Mouse (Mus musculus) G1E (cell line): ENCODE data around the gene Cspg5. TPM values are rescaled to one million over a fixed set of nuclear protein-coding genes. Genes with fewer than 3 reads are reported as not detected.

Experiments
- ATAC-seq: 2 replicates; pipeline ENCODE4 v1.8.0; 2016; ENCODE audit warnings: mild to moderate bottlenecking; ENCODE audit not compliant: insufficient number of reproducible peaks, poor library complexity, low FRiP score, severe bottlenecking; ENCODE audit errors: extremely low read depth
- DNase-seq: peaks from one replicate; pipeline ENCODE4 v3.0.0; 2012; ENCODE audit warnings: low spot score
- H3K27me3 ChIP-seq: 2 replicates; pipeline ENCODE4 v1.6.1; 2012; ENCODE audit warnings: mild to moderate bottlenecking, low read length, inconsistent platforms; ENCODE audit not compliant: insufficient read depth
- H3K36me3 ChIP-seq: replicated peaks from 2 replicates; pipeline ENCODE3; 2012; ENCODE audit warnings: mild to moderate bottlenecking, inconsistent platforms
- H3K4me1 ChIP-seq: 2 replicates; pipeline ENCODE4 v1.6.1; 2012; ENCODE audit warnings: low read depth, low read length, inconsistent platforms, mixed read lengths; ENCODE audit not compliant: insufficient read depth
- H3K4me3 ChIP-seq: 2 replicates; pipeline ENCODE4 v1.5.1; 2012; ENCODE audit warnings: low read depth, mild to moderate bottlenecking, inconsistent platforms, low read length, moderate library complexity, mixed read lengths
- H3K9me3 ChIP-seq: replicated peaks from 2 replicates; pipeline ENCODE4 v1.6.1; 2012; ENCODE audit warnings: inconsistent platforms
- CTCF ChIP-seq: IDR thresholded peaks from 2 replicates; pipeline ENCODE4 v1.5.1; 2012; ENCODE audit warnings: low read depth, low read length, inconsistent platforms, mixed read lengths
- GATA1 ChIP-seq: IDR thresholded peaks from 2 replicates; pipeline ENCODE4 v1.6.1; 2012; ENCODE audit warnings: borderline replicate concordance, low read length, inconsistent platforms, mixed read lengths
- GATA2 ChIP-seq: IDR thresholded peaks from 2 replicates; pipeline ENCODE4 v1.6.1; 2012; ENCODE audit warnings: low read depth, low read length, inconsistent platforms, borderline replicate concordance
- POLR2AphosphoS5 ChIP-seq: IDR thresholded peaks from 2 replicates; pipeline ENCODE4 v1.6.1; 2012; ENCODE audit warnings: low read depth, low read length, inconsistent platforms; ENCODE audit not compliant: insufficient replicate concordance
- TAL1 ChIP-seq: conservative IDR thresholded peaks from 2 replicates; pipeline ENCODE4 v1.6.1; 2012; ENCODE audit warnings: low read depth, low read length, inconsistent platforms, mixed read lengths
- polyA plus RNA-seq: library from polyadenylated mRNA; stranded (reverse); fragments of >175 nt; gene quantifications from 2 replicates; pipeline ENCODE4 v1.2.3, GENCODE M21; 2012
- total RNA-seq, 2 experiments: library from RNA; stranded (forward) in 1 of 2; stranded (reverse) in 1 of 2; fragments of 200-1000 nt in 1 of 2; fragments of >200 nt in 1 of 2; fragmentation: Nextera tagmentation in 1 of 2; gene quantifications; 2 replicates each; pipeline ENCODE4 v1.2.3; 2014 to 2017

Cspg5 gene
- total and polyA plus RNA-seq, 3 experiments, result 0.02 to 0.38 (median 0.38) TPM

- Histone ChIP-seq H3K27me3 (no peaks in the 10 kb centered on the region), H3K9me3 (peaks cover 16% of the 10 kb centered on the region), H3K4me1 (peaks cover 32% of the 10 kb centered on the region), H3K36me3 (peaks cover 32% of the 10 kb centered on the region), H3K4me3 (peak within 1 kb of the TSS; percentile 76)
- TF ChIP-seq GATA1 (no peak), GATA2 (no peak), CTCF (no peak), POLR2AphosphoS5 (no peak), TAL1 (no peak)
- DNase-seq (peak; percentile 85), ATAC-seq (peak; percentile 90)
Observed at GRCm38 (mm10) chr9:110304969-110305651, 61.5 kb downstream of the Cspg5 start, which contains the start of gene Elp6. TSS of gene Elp6 (plus strand) at chr9:110305173.

- Histone ChIP-seq H3K4me3 (peak overlapping the region; percentile 76), H3K9me3 (peaks cover 9% of the 10 kb centered on the region), H3K4me1 (peaks cover 32% of the 10 kb centered on the region), H3K27me3 (no peaks in the 10 kb centered on the region), H3K36me3 (peaks cover 44% of the 10 kb centered on the region)
- no peak for TF ChIP-seq POLR2AphosphoS5
- no peak for ATAC-seq
- DNase-seq, result no peak
Observed at GRCm38 (mm10) chr9:110306371-110306770, 62.8 kb downstream of the Cspg5 start.

Other genes starting within 250 kb of the Cspg5 start
- gene Smarcc1, start 126.1 kb upstream of the Cspg5 start, total RNA-seq (2014; fragmentation: Nextera tagmentation), result 133 and 146 TPM in 2 replicates
- gene Smarcc1, start 126.1 kb upstream of the Cspg5 start, total RNA-seq (2017), result 41.7 and 51.1 TPM in 2 replicates
- gene Smarcc1, start 126.1 kb upstream of the Cspg5 start, polyA plus RNA-seq, result 72.8 and 94.5 TPM in 2 replicates
- gene Dhx30, start 126.0 kb upstream of the Cspg5 start, total RNA-seq (2014; fragmentation: Nextera tagmentation), result 61.6 and 64.5 TPM in 2 replicates
- gene Dhx30, start 126.0 kb upstream of the Cspg5 start, total RNA-seq (2017), result 49.5 and 52.7 TPM in 2 replicates
- 20.1 and 23.6 TPM in 2 replicates for gene Dhx30, start 126.0 kb upstream of the Cspg5 start, polyA plus RNA-seq
- 5.4 and 7.1 TPM in 2 replicates for gene Elp6, start 61.4 kb downstream of the Cspg5 start, total RNA-seq (2014; fragmentation: Nextera tagmentation)
- 9.3 and 14.5 TPM in 2 replicates for gene Elp6, start 61.4 kb downstream of the Cspg5 start, total RNA-seq (2017)
- 12.9 and 13.4 TPM in 2 replicates for gene Elp6, start 61.4 kb downstream of the Cspg5 start, polyA plus RNA-seq
- 13.5 and 23.6 TPM in 2 replicates for gene Scap, start 89.5 kb downstream of the Cspg5 start, total RNA-seq (2014; fragmentation: Nextera tagmentation)
- 11.5 and 15.7 TPM in 2 replicates for gene Scap, start 89.5 kb downstream of the Cspg5 start, total RNA-seq (2017)
- 137 and 140 TPM in 2 replicates for gene Scap, start 89.5 kb downstream of the Cspg5 start, polyA plus RNA-seq
- 55.8 and 58.9 TPM in 2 replicates for gene Ptpn23, start 164.4 kb downstream of the Cspg5 start, total RNA-seq (2014; fragmentation: Nextera tagmentation)
- 6.9 and 8.2 TPM in 2 replicates for gene Ptpn23, start 164.4 kb downstream of the Cspg5 start, total RNA-seq (2017)
- 62.3 and 93.5 TPM in 2 replicates for gene Ptpn23, start 164.4 kb downstream of the Cspg5 start, polyA plus RNA-seq
- gene Ngp, start 176.0 kb downstream of the Cspg5 start, total RNA-seq (2014; fragmentation: Nextera tagmentation), result not detected in 2 replicates
- 0.11 and 0.12 TPM in 2 replicates for gene Ngp, start 176.0 kb downstream of the Cspg5 start, total RNA-seq (2017)
- gene Ngp, start 176.0 kb downstream of the Cspg5 start, polyA plus RNA-seq, result 0.08 TPM in 1 of 2 replicates, not detected in the other
- 11.4 and 20.8 TPM in 2 replicates for gene Klhl18, start 232.9 kb downstream of the Cspg5 start, total RNA-seq (2014; fragmentation: Nextera tagmentation)
- gene Klhl18, start 232.9 kb downstream of the Cspg5 start, total RNA-seq (2017), result 6.3 and 6.5 TPM in 2 replicates
- 4.7 and 5.7 TPM in 2 replicates for gene Klhl18, start 232.9 kb downstream of the Cspg5 start, polyA plus RNA-seq
- 2.1 and 2.9 TPM in 2 replicates for gene Kif9, start 233.2 kb downstream of the Cspg5 start, total RNA-seq (2014; fragmentation: Nextera tagmentation)
- gene Kif9, start 233.2 kb downstream of the Cspg5 start, total RNA-seq (2017), result 2.0 and 3.1 TPM in 2 replicates
- 0.10 and 0.14 TPM in 2 replicates for gene Kif9, start 233.2 kb downstream of the Cspg5 start, polyA plus RNA-seq